In the genomic region with DNA sequence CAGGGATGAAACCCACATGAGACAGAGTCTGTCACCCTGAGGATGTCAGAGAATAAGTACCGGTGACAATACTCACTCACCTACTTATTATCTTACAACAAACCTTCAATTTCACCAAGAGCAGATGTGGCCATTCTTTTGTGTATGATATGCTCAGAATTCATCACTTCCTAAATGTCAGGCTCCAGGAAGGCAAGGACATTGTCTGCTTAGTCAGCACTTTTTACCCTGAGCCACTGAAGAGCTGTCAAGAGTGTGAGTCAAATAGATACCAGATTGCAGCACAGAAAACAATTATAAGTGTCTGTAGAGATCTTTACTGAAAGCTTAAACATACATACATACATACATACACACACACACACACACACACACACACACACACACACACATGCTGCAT, we compare ENCODE assay signal across 10 mouse cellular contexts.
"Had no signal": no experiment of that assay in that cellular context is flagged by ENCODE, and none has a peak within 500 bp of the region (broad histone marks: within the 10 kb centered on the region; RNA-seq: fewer than 3 reads in every experiment).

No protein-coding gene starts in this region.

- H3K4me1 ChIP-seq: limb, embryonic 15.5 days; liver, embryonic 12.5 days had no signal

- DNase-seq: kidney, adult 8-10 months; kidney, postnatal 25 days; right cerebral cortex, adult 18-20 months; right cerebral cortex, postnatal 25 days; thymus, postnatal 36 days had no signal

- H3K27me3 ChIP-seq: limb, embryonic 15.5 days; liver, embryonic 12.5 days; neural tube, embryonic 15.5 days had no signal

- H3K4me2 ChIP-seq: limb, embryonic 15.5 days; liver, embryonic 12.5 days; neural tube, embryonic 15.5 days had no signal

- H3K9me3 ChIP-seq: limb, embryonic 15.5 days; liver, embryonic 12.5 days; neural tube, embryonic 15.5 days had no signal

- H3K27ac ChIP-seq: left cerebral cortex, adult 2 months; limb, embryonic 15.5 days; liver, embryonic 12.5 days; neural tube, embryonic 15.5 days had no signal

- H3K36me3 ChIP-seq: limb, embryonic 15.5 days; liver, embryonic 12.5 days; neural tube, embryonic 15.5 days had no signal

- H3K9ac ChIP-seq: limb, embryonic 15.5 days; liver, embryonic 12.5 days; neural tube, embryonic 15.5 days had no signal

- H3K4me3 ChIP-seq: left cerebral cortex, adult 2 months; limb, embryonic 15.5 days; liver, embryonic 12.5 days; myocyte; neural tube, embryonic 15.5 days had no signal

- ATAC-seq: liver, embryonic 12.5 days had no signal
